Mouse (Mus musculus): ENCODE measurements around the gene Diaph3.

- TF ChIP-seq POLR2A (IDR thresholded peaks at IDR 0.05; ENCODE audit: borderline replicate concordance, extremely low read depth, low read depth, low read length) (no peak), CTCF (IDR thresholded peaks at IDR 0.05; ENCODE audit: insufficient read depth, low read length) (no peak)
Observed at GRCm38 (mm10) chr14:87088456-87088855, 52.6 kb downstream of the Diaph3 start.

Measured in lung, adult 2 months (tissue).